Comparison of ENCODE assay signal across 7 mouse cellular contexts in genomic region chr11:116138096-116138467, GRCm38 (mm10). TPM values are rescaled to one million over a fixed set of nuclear protein-coding genes. Genes with fewer than 3 reads are reported as not detected.
DNase-seq lines count a peak whose midpoint lies in the region; ATAC-seq and TF ChIP-seq lines count a peak whose summit lies in the region.

No protein-coding gene starts in this region.

- no peaks in the 10 kb centered on the region for H3K27me3 ChIP-seq in neural tube, embryonic 11.5 days (ENCODE audit: control insufficient read depth, insufficient read depth, low read length)
- no peaks in the 10 kb centered on the region for H3K27me3 ChIP-seq in forebrain, embryonic 11.5 days (ENCODE audit: control insufficient read depth, insufficient read depth, low read length)
- no peaks in the 10 kb centered on the region for H3K27me3 ChIP-seq in limb, embryonic 14.5 days (ENCODE audit: control insufficient read depth, insufficient read depth, low read length)
- H3K27me3 ChIP-seq in stomach, embryonic 16.5 days (ENCODE audit: control insufficient read depth, insufficient read depth, low read length) = no peaks in the 10 kb centered on the region

- H3K9ac ChIP-seq in neural tube, embryonic 11.5 days (ENCODE audit: low read length) = peak overlapping the region; percentile 78
- H3K9ac ChIP-seq in forebrain, embryonic 11.5 days (ENCODE audit: low read length) = peak overlapping the region; percentile 80
- peak overlapping the region; percentile 75 for H3K9ac ChIP-seq in limb, embryonic 14.5 days (ENCODE audit: low read depth, low read length, severe bottlenecking)
- peak overlapping the region; percentile 72 for H3K9ac ChIP-seq in stomach, embryonic 16.5 days (ENCODE audit: low read length)

- peak overlapping the region; percentile 66 for H3K4me2 ChIP-seq in neural tube, embryonic 11.5 days (ENCODE audit: low read depth)
- peak overlapping the region; percentile 67 for H3K4me2 ChIP-seq in forebrain, embryonic 11.5 days (ENCODE audit: low read depth, low read length, severe bottlenecking)
- H3K4me2 ChIP-seq in limb, embryonic 14.5 days (replicated peaks; ENCODE audit: low read depth, low read length, severe bottlenecking) = peak overlapping the region; percentile 56
- H3K4me2 ChIP-seq in stomach, embryonic 16.5 days (ENCODE audit: low read depth, low read length) = peak overlapping the region; percentile 71

- WGBS in neural tube, embryonic 11.5 days = under 1% methylated on average over 20 of the region's 20 CpGs
- under 1% methylated on average over 20 of the region's 20 CpGs for WGBS in forebrain, embryonic 11.5 days
- 2% methylated on average over 20 of the region's 20 CpGs for WGBS in limb, embryonic 14.5 days
- under 1% methylated on average over 20 of the region's 20 CpGs for WGBS in stomach, embryonic 16.5 days

- peaks cover 6% of the 10 kb centered on the region for H3K4me1 ChIP-seq in neural tube, embryonic 11.5 days (ENCODE audit: control insufficient read depth, insufficient read depth, low read length)
- peaks cover 2% of the 10 kb centered on the region; the same call in 1 of the 2 replicates for H3K4me1 ChIP-seq in forebrain, embryonic 11.5 days (replicated peaks; ENCODE audit: control insufficient read depth, insufficient read depth, low read length)
- H3K4me1 ChIP-seq in limb, embryonic 14.5 days (ENCODE audit: control insufficient read depth, insufficient read depth, low read length) = peaks cover 4% of the 10 kb centered on the region; the same call in 1 of the 2 replicates
- peaks cover 13% of the 10 kb centered on the region; the same call in 1 of the 2 replicates for H3K4me1 ChIP-seq in stomach, embryonic 16.5 days (ENCODE audit: control insufficient read depth, insufficient read depth, low read length)

- no peaks in the 10 kb centered on the region for H3K9me3 ChIP-seq in neural tube, embryonic 11.5 days (ENCODE audit: control insufficient read depth, low read length)
- no peaks in the 10 kb centered on the region for H3K9me3 ChIP-seq in forebrain, embryonic 11.5 days (ENCODE audit: control insufficient read depth, low read length)
- no peaks in the 10 kb centered on the region for H3K9me3 ChIP-seq in limb, embryonic 14.5 days (ENCODE audit: control insufficient read depth, low read length)
- no peaks in the 10 kb centered on the region for H3K9me3 ChIP-seq in stomach, embryonic 16.5 days (replicated peaks; ENCODE audit: control insufficient read depth, low read length)

- H3K27ac ChIP-seq in neural tube, embryonic 11.5 days (ENCODE audit: low read depth, low read length) = peak overlapping the region; percentile 61
- no peak overlapping the region for H3K27ac ChIP-seq in forebrain, embryonic 11.5 days (ENCODE audit: low read depth, low read length)
- H3K27ac ChIP-seq in limb, embryonic 14.5 days (replicated peaks; ENCODE audit: low read depth, low read length) = 0 out of 2 replicates have a peak overlapping the region, but pooled peaks have one; percentile 40
- H3K27ac ChIP-seq in stomach, embryonic 16.5 days (ENCODE audit: low read length) = peak overlapping the region; percentile 25; the same call in 1 of the 2 replicates

- DNase-seq in neural tube, embryonic 11.5 days (ENCODE audit: low spot score) = no peak
- DNase-seq in neural tube, embryonic 10.5 days (ENCODE audit: extremely low spot score, low spot score) = no peak
- DNase-seq in forebrain, embryonic 11.5 days (ENCODE audit: low spot score) = no peak
- no peak for DNase-seq in limb, embryonic 14.5 days (ENCODE audit: low spot score)
- no peak for DNase-seq in ovary, postnatal 36 days (ENCODE audit: low spot score)
- DNase-seq in right cerebral cortex, postnatal 4 days = no peak

- no peak for ATAC-seq in neural tube, embryonic 11.5 days (ENCODE audit: insufficient read depth, low FRiP score, low TSS enrichment)
- ATAC-seq in forebrain, embryonic 11.5 days (replicated peaks; ENCODE audit: low FRiP score) = 0 out of 2 replicates have a peak, but pooled peaks have one; percentile 3
- no peak for ATAC-seq in limb, embryonic 14.5 days (ENCODE audit: low FRiP score, low read depth)
- ATAC-seq in stomach, embryonic 16.5 days (ENCODE audit: insufficient read depth, low FRiP score) = no peak

- peak overlapping the region; percentile 95 for H3K4me3 ChIP-seq in neural tube, embryonic 11.5 days (ENCODE audit: low read depth, low read length)
- peak overlapping the region; percentile 87 for H3K4me3 ChIP-seq in forebrain, embryonic 11.5 days (ENCODE audit: low read depth, low read length)
- peak overlapping the region; percentile 76 for H3K4me3 ChIP-seq in limb, embryonic 14.5 days (replicated peaks; ENCODE audit: low read length)
- peak overlapping the region; percentile 65 for H3K4me3 ChIP-seq in stomach, embryonic 16.5 days (replicated peaks; ENCODE audit: low read length)

- no peak for TF ChIP-seq POLR2A in limb, embryonic 14.5 days (IDR thresholded peaks at IDR 0.05; ENCODE audit: borderline replicate concordance, extremely low read depth, insufficient read depth, insufficient read length)

- peaks cover 5% of the 10 kb centered on the region for H3K36me3 ChIP-seq in neural tube, embryonic 11.5 days (ENCODE audit: control insufficient read depth, insufficient read depth, low read length)
- H3K36me3 ChIP-seq in forebrain, embryonic 11.5 days (ENCODE audit: control insufficient read depth, insufficient read depth, low read length) = peaks cover 4% of the 10 kb centered on the region; the same call in 1 of the 2 replicates
- peaks cover 44% of the 10 kb centered on the region for H3K36me3 ChIP-seq in limb, embryonic 14.5 days (ENCODE audit: control insufficient read depth, insufficient read depth, low read length)
- H3K36me3 ChIP-seq in stomach, embryonic 16.5 days (ENCODE audit: control insufficient read depth, insufficient read depth, low read length) = 0 out of 2 replicates have a peak, but pooled peaks cover 3% of the 10 kb centered on the region

RNA-seq across cellular contexts. Expression of gene Mrpl38, which starts 0.6 kb away (rescaled TPM):
- 99.8 and 102 TPM in 2 replicates for polyA plus RNA-seq in neural tube, embryonic 11.5 days (2014; fragmentation: Nextera tagmentation; extraction: Ambion mirVana)
- 98.0 and 109 TPM in 2 replicates for polyA plus RNA-seq in forebrain, embryonic 11.5 days (2014; fragmentation: Nextera tagmentation; extraction: Ambion mirVana)
- 52.6 and 56.4 TPM in 2 replicates for polyA plus RNA-seq in limb, embryonic 14.5 days (2012; rRNA removed)
- polyA plus RNA-seq in limb, embryonic 14.5 days (2014; fragmentation: Nextera tagmentation; extraction: Ambion mirVana) = 85.8 and 86.5 TPM in 2 replicates
- 83.5 and 87.0 TPM in 2 replicates for polyA plus RNA-seq in stomach, embryonic 16.5 days (2015; fragmentation: Nextera tagmentation; extraction: Ambion mirVana)

RNA-seq across cellular contexts. Expression of gene Trim65, which starts 7.2 kb away (rescaled TPM):
- 1.6 TPM in 2 replicates for polyA plus RNA-seq in neural tube, embryonic 11.5 days (2014; fragmentation: Nextera tagmentation; extraction: Ambion mirVana)
- polyA plus RNA-seq in forebrain, embryonic 11.5 days (2014; fragmentation: Nextera tagmentation; extraction: Ambion mirVana) = 1.8 and 1.9 TPM in 2 replicates
- 4.9 and 6.2 TPM in 2 replicates for polyA plus RNA-seq in limb, embryonic 14.5 days (2012; rRNA removed)
- polyA plus RNA-seq in limb, embryonic 14.5 days (2014; fragmentation: Nextera tagmentation; extraction: Ambion mirVana) = 3.1 and 4.1 TPM in 2 replicates
- polyA plus RNA-seq in stomach, embryonic 16.5 days (2015; fragmentation: Nextera tagmentation; extraction: Ambion mirVana) = 6.2 and 8.0 TPM in 2 replicates

RNA-seq across cellular contexts. Expression of gene Trim47, which starts 11.1 kb away (rescaled TPM):
- 3.2 and 3.3 TPM in 2 replicates for polyA plus RNA-seq in neural tube, embryonic 11.5 days (2014; fragmentation: Nextera tagmentation; extraction: Ambion mirVana)
- 3.4 and 3.8 TPM in 2 replicates for polyA plus RNA-seq in forebrain, embryonic 11.5 days (2014; fragmentation: Nextera tagmentation; extraction: Ambion mirVana)
- 25.5 and 35.2 TPM in 2 replicates for polyA plus RNA-seq in limb, embryonic 14.5 days (2012; rRNA removed)
- polyA plus RNA-seq in limb, embryonic 14.5 days (2014; fragmentation: Nextera tagmentation; extraction: Ambion mirVana) = 25.1 and 28.5 TPM in 2 replicates
- 22.7 and 23.1 TPM in 2 replicates for polyA plus RNA-seq in stomach, embryonic 16.5 days (2015; fragmentation: Nextera tagmentation; extraction: Ambion mirVana)

RNA-seq across cellular contexts. Expression of gene Fbf1, which starts 29.9 kb away (rescaled TPM):
- 35.7 and 37.0 TPM in 2 replicates for polyA plus RNA-seq in neural tube, embryonic 11.5 days (2014; fragmentation: Nextera tagmentation; extraction: Ambion mirVana)
- polyA plus RNA-seq in forebrain, embryonic 11.5 days (2014; fragmentation: Nextera tagmentation; extraction: Ambion mirVana) = 52.8 and 60.3 TPM in 2 replicates
- polyA plus RNA-seq in limb, embryonic 14.5 days (2012; rRNA removed) = 77.7 and 82.6 TPM in 2 replicates
- polyA plus RNA-seq in limb, embryonic 14.5 days (2014; fragmentation: Nextera tagmentation; extraction: Ambion mirVana) = 26.4 and 34.8 TPM in 2 replicates
- 28.0 and 31.4 TPM in 2 replicates for polyA plus RNA-seq in stomach, embryonic 16.5 days (2015; fragmentation: Nextera tagmentation; extraction: Ambion mirVana)

RNA-seq across cellular contexts. Expression of gene Wbp2, which starts 51.3 kb away (rescaled TPM):
- polyA plus RNA-seq in neural tube, embryonic 11.5 days (2014; fragmentation: Nextera tagmentation; extraction: Ambion mirVana) = 95.3 and 105 TPM in 2 replicates
- 100.0 and 111 TPM in 2 replicates for polyA plus RNA-seq in forebrain, embryonic 11.5 days (2014; fragmentation: Nextera tagmentation; extraction: Ambion mirVana)
- polyA plus RNA-seq in limb, embryonic 14.5 days (2012; rRNA removed) = 58.6 and 76.2 TPM in 2 replicates
- polyA plus RNA-seq in limb, embryonic 14.5 days (2014; fragmentation: Nextera tagmentation; extraction: Ambion mirVana) = 56.8 and 57.7 TPM in 2 replicates
- 81.8 and 98.6 TPM in 2 replicates for polyA plus RNA-seq in stomach, embryonic 16.5 days (2015; fragmentation: Nextera tagmentation; extraction: Ambion mirVana)
